Mouse (Mus musculus) mouse trophoblast stem cell (cell line): Measurements from ENCODE around the gene Rfpl4.
"Not testable (repeated sequence)": the region's sequence is repeated elsewhere in the genome, so short reads cannot be mapped to it uniquely, and the experiment has no call there.

ENCODE experiments used
- in situ Hi-C, 2 experiments: fragments of 300-500 bp; cut with MseI, MboI; formaldehyde crosslinking; loops; 2 replicates in 1 of 2; 3 replicates in 1 of 2; pipeline ENCODE4 v1.15.1; 2025

Gene Rfpl4

DNA sequence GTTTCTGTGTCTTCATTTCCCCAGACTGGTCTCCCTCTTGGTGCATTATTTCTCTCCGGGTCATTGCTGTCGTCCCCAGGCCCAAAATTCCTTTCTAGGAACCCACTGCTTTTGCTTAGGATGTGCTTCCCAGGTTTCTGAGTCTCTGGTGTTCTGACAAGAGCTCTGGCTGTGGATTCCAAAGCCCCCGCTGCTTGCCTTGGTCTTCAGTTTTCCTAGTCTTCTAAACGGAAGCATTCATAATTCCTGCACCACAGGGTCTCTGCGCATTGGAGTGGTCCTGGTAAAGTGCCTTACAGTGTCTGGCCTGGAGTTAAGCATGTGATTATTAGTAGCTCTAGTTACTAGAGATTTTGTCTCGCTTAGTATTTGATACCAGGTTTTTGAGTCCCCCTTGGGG, 35.9 kb downstream of the Rfpl4 start:
- in situ Hi-C loops, result no loop called here

DNA sequence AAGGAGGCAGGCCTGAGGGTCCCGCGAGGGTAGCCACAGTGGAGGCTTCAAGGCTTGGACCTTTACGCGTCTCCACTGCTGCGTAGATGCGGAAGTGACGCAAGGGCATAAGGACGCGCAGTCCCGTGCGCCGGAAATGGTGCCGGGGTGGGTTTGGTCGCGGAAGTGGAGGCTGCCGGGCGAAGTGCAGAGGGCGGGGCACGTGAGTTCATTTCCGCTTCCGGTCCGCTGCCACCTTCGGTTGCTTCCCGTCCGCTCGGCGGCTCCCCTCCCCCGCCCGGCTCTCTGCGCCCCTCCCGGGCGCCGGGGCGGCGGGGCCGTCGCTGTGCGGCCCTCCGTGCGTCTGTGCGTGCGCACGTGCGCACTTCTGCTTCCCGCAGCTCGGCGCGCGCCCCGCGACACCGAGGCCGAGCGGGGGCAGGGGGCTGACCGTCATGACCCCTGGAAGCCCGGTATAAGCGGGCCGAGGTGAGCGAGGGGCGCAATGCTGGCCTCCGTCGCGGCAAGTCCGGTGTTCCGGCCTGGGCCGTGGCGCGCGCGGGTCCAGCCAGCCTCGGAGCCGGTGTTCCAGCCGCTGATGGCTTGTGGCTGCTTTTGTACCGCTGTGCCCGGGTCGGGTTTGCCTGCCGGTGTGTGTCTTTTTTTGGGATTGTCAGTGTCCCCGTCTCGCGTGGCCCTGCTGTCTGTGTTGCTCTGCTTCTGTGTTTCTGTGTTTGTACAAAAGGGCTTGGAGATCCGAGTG, 36.6 kb downstream of the Rfpl4 start, which contains the start of gene Epn1:
TSS of gene Epn1 (plus strand) at position 226 of the 742 bp plus-strand sequence.
- in situ Hi-C loops, result no loop called here

DNA sequence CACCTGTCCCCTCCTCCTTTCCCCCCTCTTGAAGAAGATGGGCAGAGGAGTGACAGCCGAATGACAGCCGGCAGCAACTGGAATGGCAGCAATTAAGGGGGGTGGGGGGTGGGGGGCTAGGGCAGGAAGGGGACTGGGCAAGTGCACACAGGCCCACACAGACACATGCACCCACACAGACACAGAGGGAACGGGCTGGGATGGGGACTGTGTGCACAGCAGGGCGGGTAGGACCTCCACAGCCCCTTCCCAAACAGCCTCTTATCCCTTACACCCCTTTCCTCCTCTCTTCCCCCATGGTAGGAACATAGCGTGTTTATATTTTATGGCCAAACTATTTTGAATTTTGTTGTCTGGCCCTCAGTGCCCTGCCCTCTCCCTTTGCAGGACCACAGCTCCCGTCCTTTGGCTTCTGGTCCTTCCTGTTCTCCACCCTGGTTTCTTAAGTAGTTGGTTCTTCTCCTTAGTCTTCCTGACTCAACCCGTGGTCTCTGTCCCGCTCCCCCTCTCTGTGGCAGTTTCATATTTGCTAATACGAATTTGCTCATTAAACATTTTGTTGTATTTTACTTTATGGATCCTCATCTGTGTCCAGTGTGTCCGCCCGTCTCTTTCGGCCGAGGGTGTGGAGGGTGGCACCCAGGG, 37.3 kb downstream of the Rfpl4 start:
- in situ Hi-C loops, result not testable (repeated sequence)

DNA sequence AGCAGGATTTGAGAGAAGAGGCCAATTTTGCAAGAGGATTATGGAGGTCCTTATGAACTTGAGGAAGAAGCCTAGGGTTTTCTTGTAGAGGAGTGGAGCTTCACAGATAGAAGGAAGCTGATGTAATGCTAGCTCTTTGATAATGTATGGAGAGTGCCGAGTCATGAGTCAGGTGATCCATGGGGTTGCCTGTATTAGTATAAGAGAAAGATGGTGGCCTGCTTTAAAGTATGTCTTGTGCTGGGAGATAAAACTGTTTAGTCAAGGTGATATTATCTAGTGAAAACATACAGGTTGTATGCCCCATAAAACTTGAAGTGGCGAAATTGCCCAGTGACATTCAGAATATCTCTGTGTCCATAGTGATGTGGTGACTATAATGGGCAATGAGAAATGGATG, 39.8 kb downstream of the Rfpl4 start:
- in situ Hi-C loops, result no loop called here

DNA sequence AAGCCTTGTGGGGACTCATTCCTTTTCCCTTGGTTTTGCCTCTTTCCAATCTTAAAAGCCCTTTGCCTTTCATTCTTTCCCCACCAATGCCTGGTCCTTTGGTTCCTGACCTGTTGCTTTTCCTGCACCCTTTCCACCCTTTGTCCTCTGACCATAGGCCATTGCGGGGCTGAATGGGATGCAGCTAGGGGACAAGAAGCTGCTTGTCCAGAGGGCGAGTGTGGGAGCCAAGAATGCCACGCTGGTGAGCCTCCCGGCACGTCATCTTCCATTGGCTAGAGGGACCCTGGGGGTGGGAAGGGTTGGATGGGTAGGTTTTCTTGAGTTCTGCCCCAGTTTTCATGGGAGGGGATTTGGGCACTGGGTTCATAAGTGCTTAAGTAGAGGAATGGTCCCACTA, 41.8 kb downstream of the Rfpl4 start:
- in situ Hi-C loops, result no loop called here

DNA sequence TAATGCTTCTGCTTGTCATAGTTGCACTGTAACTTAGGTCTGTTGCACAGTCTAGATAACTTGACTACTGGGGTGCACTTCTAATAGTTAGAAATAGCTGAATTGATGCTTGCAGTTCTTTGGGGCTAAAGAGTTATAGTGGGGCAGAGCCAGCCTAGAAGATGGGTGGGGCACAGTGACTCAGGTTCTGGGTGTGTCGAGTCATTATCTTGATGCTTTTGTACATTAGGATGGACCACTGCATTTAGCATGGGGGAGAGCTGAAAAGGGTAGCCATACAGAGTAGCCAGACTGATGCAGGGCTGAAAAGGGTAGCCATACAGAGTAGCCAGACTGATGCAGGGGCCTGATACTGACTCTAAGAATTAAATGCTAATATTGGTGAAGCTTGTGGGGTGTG, 43.2 kb downstream of the Rfpl4 start:
- in situ Hi-C loops, result no loop called here

DNA sequence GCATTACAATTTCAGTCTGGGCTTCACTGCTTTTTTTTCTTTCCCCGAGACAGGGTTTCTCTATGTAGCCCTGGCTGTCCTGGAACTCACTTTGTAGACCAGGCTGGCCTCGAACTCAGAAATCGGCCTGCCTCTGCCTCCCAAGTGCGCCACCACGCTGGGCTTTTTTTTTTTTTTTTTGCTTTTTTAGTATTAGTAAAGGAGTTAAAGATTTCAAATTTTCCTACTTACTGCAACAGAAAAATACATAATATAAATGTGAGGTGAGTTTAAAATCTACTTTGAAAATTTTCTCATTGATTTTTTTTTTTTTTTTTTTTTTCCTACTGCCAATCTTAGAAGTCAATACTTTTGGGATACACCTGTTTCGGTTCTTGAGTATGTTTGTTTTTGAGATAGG, 51.9 kb downstream of the Rfpl4 start:
- in situ Hi-C loops, result no loop called here

DNA sequence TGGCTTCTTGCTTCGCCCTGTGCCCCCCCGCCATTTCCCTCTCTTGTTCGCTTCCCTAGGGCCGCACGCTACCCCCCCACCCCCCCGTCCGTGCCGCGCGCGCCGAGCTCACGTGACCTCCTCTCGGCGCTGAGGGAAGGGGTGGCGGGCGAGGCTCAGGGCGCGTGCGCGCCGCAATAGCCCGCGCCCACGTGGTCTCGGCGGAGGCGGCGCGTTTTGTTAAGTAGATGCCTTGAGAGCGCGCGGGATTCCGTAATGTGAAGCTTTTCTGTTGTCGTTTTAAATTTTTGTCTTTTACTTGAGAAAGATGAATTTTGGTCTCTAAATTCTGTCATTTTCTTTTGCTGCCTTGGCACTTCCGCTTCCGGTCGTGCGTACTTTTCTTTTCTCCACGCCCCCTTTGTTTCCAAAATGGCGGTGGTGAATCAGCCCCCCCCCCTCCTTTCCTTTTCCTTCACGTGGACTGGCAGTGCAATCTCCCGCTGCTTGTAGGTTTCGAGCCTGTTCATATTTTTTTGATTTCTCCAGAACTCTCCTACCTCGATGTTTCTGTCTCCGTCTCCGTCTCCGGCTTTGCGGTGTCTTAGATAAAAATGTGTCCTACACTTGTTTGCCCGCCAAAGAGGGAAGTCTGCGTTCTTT, 54.3 kb downstream of the Rfpl4 start:
- in situ Hi-C loops, result no loop called here

DNA sequence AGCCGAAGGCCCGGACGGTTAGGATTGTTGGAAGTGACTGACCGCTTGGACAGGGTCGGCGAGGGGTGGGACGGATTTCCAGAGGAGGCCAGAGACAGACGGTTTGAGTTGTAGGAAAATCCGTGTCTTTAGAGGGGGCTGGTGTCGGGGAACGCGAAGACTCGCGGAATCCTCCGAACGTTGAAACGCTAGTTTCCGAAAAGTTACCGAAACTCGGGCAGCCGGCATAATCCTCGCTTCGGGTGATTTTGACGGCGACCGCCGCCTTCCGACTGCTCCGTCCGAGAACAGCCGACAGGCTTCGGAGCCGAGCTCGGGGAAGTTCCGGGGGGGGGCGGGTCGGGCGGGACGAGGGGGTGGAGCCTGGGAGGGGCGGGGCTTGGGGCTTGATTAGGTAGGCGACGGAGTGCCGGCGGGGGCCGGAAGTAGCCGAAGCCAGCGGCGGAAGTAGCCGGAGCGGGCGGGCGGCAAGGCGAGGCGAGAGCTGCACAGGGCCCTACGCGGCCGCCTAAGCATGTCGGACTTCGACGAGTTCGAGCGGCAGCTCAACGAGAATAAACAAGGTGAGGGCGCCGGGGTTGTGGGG, 54.9 kb downstream of the Rfpl4 start, which contains the start of gene U2af2:
TSS of gene U2af2 (plus strand) at position 370 of the 586 bp plus-strand sequence.
- in situ Hi-C loops, result no loop called here

DNA sequence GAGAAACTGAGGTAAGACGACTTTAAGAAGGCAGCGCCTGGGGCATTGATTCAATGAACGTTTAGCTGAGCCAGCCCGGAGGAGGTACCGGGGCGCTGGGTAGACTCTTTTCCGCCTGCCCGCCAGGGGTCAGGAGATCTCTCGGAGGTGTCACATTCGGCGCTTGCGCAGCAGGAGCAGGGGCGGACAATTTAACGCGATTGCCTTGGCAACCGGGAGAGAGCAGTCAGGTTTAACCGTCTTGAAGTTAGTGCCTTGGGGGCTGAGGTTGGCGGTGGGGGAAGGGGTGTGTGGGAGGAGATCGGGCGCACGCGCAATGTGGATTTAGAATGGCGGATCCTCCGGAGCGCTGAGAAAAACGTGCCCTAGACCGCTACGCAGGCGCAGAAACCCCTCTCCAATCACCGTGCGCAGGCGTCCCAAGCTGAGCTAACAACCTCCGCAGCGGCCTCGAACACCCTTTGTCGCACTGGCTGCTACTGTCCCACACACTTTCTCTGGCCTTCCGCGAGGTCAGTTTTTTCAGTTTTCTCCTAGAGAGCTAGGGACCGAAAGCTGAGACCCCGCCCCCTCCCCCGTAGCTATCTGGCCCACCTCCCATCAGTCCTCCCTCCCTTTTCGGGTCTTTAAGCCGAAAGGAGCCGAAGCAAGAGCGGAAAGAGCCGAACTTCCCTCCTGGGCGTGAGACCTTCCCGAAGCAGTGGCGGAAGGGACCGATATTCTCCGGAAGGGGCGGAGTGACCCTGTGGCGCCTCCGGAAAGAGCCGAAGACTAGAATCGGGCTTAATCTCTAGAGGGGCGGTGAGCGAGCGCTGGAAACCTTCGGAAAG, 55.6 kb downstream of the Rfpl4 start:
- in situ Hi-C loops, result no loop called here

DNA sequence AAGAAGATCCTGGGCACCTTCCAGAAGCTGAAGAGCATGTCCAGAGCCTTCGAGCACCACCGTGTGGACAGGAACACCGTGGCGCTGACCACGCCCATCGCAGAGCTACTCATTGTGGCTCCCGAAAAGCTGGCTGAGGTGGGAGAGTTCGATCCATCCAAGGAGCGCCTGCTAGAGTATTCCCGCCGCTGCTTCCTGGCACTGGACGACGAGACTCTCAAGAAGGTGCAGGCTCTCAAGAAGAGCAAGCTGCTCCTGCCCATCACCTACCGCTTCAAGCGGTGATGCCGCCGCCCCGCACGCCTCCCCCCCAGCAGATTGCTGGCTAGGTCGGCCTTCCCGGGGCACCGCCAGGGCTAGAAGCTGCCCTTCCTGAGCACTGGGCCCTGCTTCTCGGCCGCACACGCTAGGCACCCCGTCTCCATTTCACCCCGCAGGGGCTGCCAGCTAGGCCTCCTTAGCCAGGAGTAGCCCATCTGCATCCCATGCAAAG, 56.5 kb downstream of the Rfpl4 start:
- in situ Hi-C loops, result no loop called here
